Mouse (Mus musculus) MEL (cell line): ENCODE data around the gene Ppp1r8.

Source experiments
- CTCF ChIP-seq, 3 experiments: IDR thresholded peaks in 2 of 3; conservative IDR thresholded peaks in 1 of 3; 2 replicates each; pipeline ENCODE4 v1.5.1; 2011 to 2012; ENCODE audit warnings: low read length in 3 of 3, low read depth in 2 of 3, mild to moderate bottlenecking in 2 of 3, improper control_type of control experiment in 1 of 3, inconsistent platforms in 1 of 3, mixed read lengths in 1 of 3, moderate library complexity in 1 of 3; ENCODE audit not compliant: control insufficient read depth in 1 of 3, insufficient read depth in 1 of 3, poor library complexity in 1 of 3, severe bottlenecking in 1 of 3
- E2F4 ChIP-seq: IDR thresholded peaks from 2 replicates; pipeline ENCODE4 v1.6.1; 2011; ENCODE audit warnings: low read depth, low read length, improper control_type of control experiment, borderline replicate concordance
- MXI1 ChIP-seq: IDR thresholded peaks from 2 replicates; pipeline ENCODE4 v1.6.1; 2011; ENCODE audit warnings: mild to moderate bottlenecking, low read depth, low read length, improper control_type of control experiment
- MYB ChIP-seq: IDR thresholded peaks from 2 replicates; pipeline ENCODE4 v1.6.1; 2011; ENCODE audit warnings: mild to moderate bottlenecking, low read depth, low read length, improper control_type of control experiment
- POLR2A ChIP-seq, 2 experiments: IDR thresholded peaks; 2 replicates each; pipeline ENCODE4 v1.6.1; 2011 to 2012; ENCODE audit warnings: low read length in 2 of 2, mild to moderate bottlenecking in 2 of 2, control low read depth in 1 of 2, improper control_type of control experiment in 1 of 2, low read depth in 1 of 2, moderate library complexity in 1 of 2; ENCODE audit not compliant: control insufficient read depth in 1 of 2, insufficient read depth in 1 of 2, poor library complexity in 1 of 2
- SIN3A ChIP-seq: IDR thresholded peaks from 2 replicates; pipeline ENCODE4 v1.6.1; 2012; ENCODE audit warnings: low read length, improper control_type of control experiment, inconsistent platforms
- TAL1 ChIP-seq: IDR thresholded peaks from 2 replicates; pipeline ENCODE4 v1.6.1; 2012; ENCODE audit warnings: mild to moderate bottlenecking, inconsistent platforms, low read length, moderate library complexity, mixed read lengths
- TCF12 ChIP-seq: IDR thresholded peaks from 2 replicates; pipeline ENCODE4 v1.6.1; 2014; ENCODE audit warnings: low read depth, mild to moderate bottlenecking, inconsistent platforms, low read length, improper control_type of control experiment, moderate library complexity

GRCm38 (mm10) chr4:132803212-132803611, 39.8 kb downstream of the Ppp1r8 start:
- TF ChIP-seq SIN3A (no peak), TCF12 (no peak), CTCF (IDR thresholded peaks at IDR 0.05 in 2 of 3, conservative IDR thresholded peaks at IDR 0.05 in 1 of 3; ENCODE audit: control insufficient read depth in 1 of 3, insufficient read depth in 1 of 3, low read depth in 2 of 3, low read length in 3 of 3, poor library complexity in 1 of 3, severe bottlenecking in 1 of 3) (no peak), E2F4 (no peak), TAL1 (no peak), MXI1 (no peak), MYB (no peak), POLR2A (IDR thresholded peaks at IDR 0.05; ENCODE audit: control insufficient read depth in 1 of 2, insufficient read depth in 1 of 2, low read depth in 1 of 2, low read length in 2 of 2, poor library complexity in 1 of 2) (no peak)
